Mouse (Mus musculus) thymus, adult 2 months (tissue): ENCODE measurements around the gene Ptafr. TPM values are rescaled to one million over a fixed set of nuclear protein-coding genes. Genes with fewer than 3 reads are reported as not detected.
A peak's percentile ranks its signal among the peaks of the same experiment; 100 is the strongest.
"Not testable (repeated sequence)": the region's sequence is repeated elsewhere in the genome, so short reads cannot be mapped to it uniquely, and the experiment has no call there.

Source experiments
- DNase-seq: peaks from one replicate; pipeline ENCODE4 v3.0.0; 2021
- H3K27ac ChIP-seq: fragments of 200-500 bp; 2 replicates; pipeline ENCODE4 v1.5.1; 2012; ENCODE audit warnings: low read length, control low read depth; ENCODE audit not compliant: control insufficient read depth, insufficient read depth
- H3K27me3 ChIP-seq: fragments of 200-500 bp; 2 replicates; pipeline ENCODE4 v1.6.1; 2012; ENCODE audit warnings: mild to moderate bottlenecking, low read length, moderate library complexity, mixed read lengths; ENCODE audit not compliant: control insufficient read depth, insufficient read depth
- H3K36me3 ChIP-seq: fragments of 200-500 bp; 2 replicates; pipeline ENCODE4 v1.6.1; 2012; ENCODE audit warnings: mild to moderate bottlenecking, low read length, moderate library complexity; ENCODE audit not compliant: control insufficient read depth, insufficient read depth
- H3K4me1 ChIP-seq: fragments of 200-500 bp; replicated peaks from 2 replicates; pipeline ENCODE4 v1.6.1; 2012; ENCODE audit warnings: low read length; ENCODE audit not compliant: control insufficient read depth, insufficient read depth
- H3K4me3 ChIP-seq: fragments of 200-500 bp; 2 replicates; pipeline ENCODE4 v1.5.1; 2012; ENCODE audit warnings: mild to moderate bottlenecking, low read length, control low read depth, moderate library complexity; ENCODE audit not compliant: control insufficient read depth, insufficient read depth
- CTCF ChIP-seq: fragments of 200-500 bp; IDR thresholded peaks from 2 replicates; pipeline ENCODE4 v1.5.1; 2012; ENCODE audit warnings: mild to moderate bottlenecking, control low read depth, low read length, moderate library complexity, borderline replicate concordance; ENCODE audit not compliant: control insufficient read depth, poor library complexity, insufficient read depth; ENCODE audit errors: extremely low read depth
- POLR2A ChIP-seq: fragments of 200-500 bp; IDR thresholded peaks from 2 replicates; pipeline ENCODE4 v1.6.1; 2012; ENCODE audit warnings: mild to moderate bottlenecking, low read length, control low read depth, moderate library complexity; ENCODE audit not compliant: control insufficient read depth, poor library complexity, insufficient read depth; ENCODE audit errors: extremely low read depth
- WGBS: fragments of 180-500 bp; shearing (Covaris S2); methylation state at CpG from one replicate; pipeline ENCODE4 v1.1.7; 2018; 5-methylcytosine and 5-hydroxymethylcytosine counted together
- polyA plus RNA-seq: library from polyadenylated mRNA; depleted of rRNA; stranded (reverse); fragments of >200 nt; gene quantifications from 2 replicates; pipeline ENCODE4 v1.2.3, GENCODE M21; 2012

Gene Ptafr
- polyA plus RNA-seq, 1 experiment = 8.5 TPM

- Histone ChIP-seq H3K36me3 (peaks cover 44% of the 10 kb centered on the region), H3K27me3 (no peaks in the 10 kb centered on the region), H3K4me1 (no peaks in the 10 kb centered on the region), H3K4me3 (no peak overlapping the region), H3K27ac (no peak overlapping the region)
- TF ChIP-seq CTCF = no peak
- TF ChIP-seq POLR2A = no peak
- WGBS = 93% methylated on average over 5 of the region's 5 CpGs
- DNase-seq = no peak
These were observed 9.6 kb upstream of the Ptafr start for GRCm38 (mm10) chr4:132554221-132554620.

- Histone ChIP-seq H3K36me3 (peaks cover 40% of the 10 kb centered on the region), H3K4me1 (no peaks in the 10 kb centered on the region), H3K27me3 (no peaks in the 10 kb centered on the region), H3K27ac (no peak overlapping the region), H3K4me3 (no peak overlapping the region)
- TF ChIP-seq CTCF (no peak), POLR2A (no peak)
- DNase-seq = no peak
- WGBS = 68% methylated on average over 8 of the region's 8 CpGs
These were observed 9.2 kb upstream of the Ptafr start for GRCm38 (mm10) chr4:132554653-132555052.

- not testable (repeated sequence) for H3K4me1 ChIP-seq, DNase-seq, H3K27me3 ChIP-seq, H3K4me3 ChIP-seq, H3K27ac ChIP-seq
- WGBS = 77% methylated on average over 7 of the region's 7 CpGs
- H3K36me3 ChIP-seq = peaks cover 32% of the 10 kb centered on the region
These were observed 8.3 kb upstream of the Ptafr start for GRCm38 (mm10) chr4:132555550-132555949.

- Histone ChIP-seq H3K27ac (no peak overlapping the region), H3K4me1 (no peaks in the 10 kb centered on the region), H3K27me3 (no peaks in the 10 kb centered on the region), H3K36me3 (no peaks in the 10 kb centered on the region), H3K4me3 (no peak overlapping the region)
- 43% methylated on average over 3 of the region's 3 CpGs for WGBS
- DNase-seq = no peak
- TF ChIP-seq CTCF (no peak), POLR2A (no peak)
These were observed 606 bp upstream of the Ptafr start for GRCm38 (mm10) chr4:132563261-132563660.

- 85% methylated on average over 12 of the region's 12 CpGs for WGBS
- Histone ChIP-seq H3K4me3 (no peak overlapping the region), H3K27me3 (no peaks in the 10 kb centered on the region), H3K4me1 (no peaks in the 10 kb centered on the region), H3K36me3 (no peaks in the 10 kb centered on the region), H3K27ac (no peak overlapping the region)
- no peak for DNase-seq
- TF ChIP-seq POLR2A = no peak
These were observed 1.4 kb downstream of the Ptafr start for GRCm38 (mm10) chr4:132565089-132565747.

- Histone ChIP-seq H3K4me1 (no peaks in the 10 kb centered on the region), H3K4me3 (no peak overlapping the region), H3K27me3 (no peaks in the 10 kb centered on the region), H3K27ac (no peak overlapping the region), H3K36me3 (no peaks in the 10 kb centered on the region)
- 69% methylated on average over 9 of the region's 9 CpGs for WGBS
- DNase-seq = no peak
- TF ChIP-seq POLR2A = no peak
- no peak for TF ChIP-seq CTCF
These were observed 3.5 kb downstream of the Ptafr start for GRCm38 (mm10) chr4:132567361-132567779.

GRCm38 (mm10) chr4:132569115-132569514 lies 5.2 kb downstream of the Ptafr start:
- H3K27me3 ChIP-seq = no peaks in the 10 kb centered on the region
- TF ChIP-seq POLR2A (no peak), CTCF (peak; percentile 56; the same call in 1 of the 2 replicates)
- DNase-seq = no peak
- no peaks in the 10 kb centered on the region for H3K36me3 ChIP-seq
- no peaks in the 10 kb centered on the region for H3K4me1 ChIP-seq
- H3K27ac ChIP-seq = no peak overlapping the region
- no peak overlapping the region for H3K4me3 ChIP-seq
- 99% methylated on average over 5 of the region's 5 CpGs for WGBS
